Comparison of ENCODE assay signal across 8 mouse cellular contexts in the genomic region with DNA sequence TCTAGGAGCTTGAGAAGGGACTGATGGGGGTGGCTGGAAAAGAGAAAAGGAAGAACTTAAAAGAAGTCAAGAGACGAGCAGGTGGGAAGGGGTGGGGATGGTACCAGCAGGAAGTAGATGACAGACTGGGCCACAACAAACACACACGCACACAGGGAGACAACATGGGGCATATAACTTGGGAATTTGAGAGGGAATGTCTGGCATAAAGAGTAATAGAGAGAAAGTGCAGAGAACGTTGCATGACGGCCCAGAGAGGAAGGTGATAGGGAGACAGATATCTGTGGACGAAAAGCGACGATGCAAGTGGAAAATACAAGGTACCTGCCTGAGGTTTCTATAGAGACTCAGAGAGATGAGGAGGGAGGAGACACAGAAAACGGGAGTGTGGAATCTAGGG. TPM values are rescaled to one million over a fixed set of nuclear protein-coding genes. Genes with fewer than 3 reads are reported as not detected.
DNase-seq lines count a peak whose midpoint lies in the region; ATAC-seq and TF ChIP-seq lines count a peak whose summit lies in the region.

No protein-coding gene starts in this region.

- TF ChIP-seq POLR2A in cerebellum, adult 2 months (IDR thresholded peaks at IDR 0.05; ENCODE audit: borderline replicate concordance, insufficient read depth, low read length): no peak

- no peak for TF ChIP-seq CTCF in cerebellum, adult 2 months (IDR thresholded peaks at IDR 0.05; ENCODE audit: borderline replicate concordance, insufficient read depth, low read depth, low read length)

- H3K36me3 ChIP-seq in limb, embryonic 15.5 days: peaks cover 44% of the 10 kb centered on the region

- ATAC-seq in limb, embryonic 15.5 days (ENCODE audit: insufficient number of reproducible peaks, low FRiP score, low TSS enrichment, low read depth): no peak

- no peaks in the 10 kb centered on the region for H3K9me3 ChIP-seq in limb, embryonic 15.5 days

- H3K4me3 ChIP-seq in cerebellum, adult 2 months (replicated peaks; ENCODE audit: insufficient read depth, low read depth, low read length): peak overlapping the region; percentile 95
- H3K4me3 ChIP-seq in limb, embryonic 15.5 days: peak overlapping the region; percentile 77

- H3K27ac ChIP-seq in cerebellum, adult 2 months (ENCODE audit: insufficient read depth, low read length): peak overlapping the region; percentile 97
- H3K27ac ChIP-seq in limb, embryonic 15.5 days: peak overlapping the region; percentile 98

- DNase-seq in cerebellum, adult 2 months: no peak
- no peak for DNase-seq in cerebellum, adult 9-10 months
- DNase-seq in thymus, postnatal 0 days (ENCODE audit: low spot score): peak; percentile 34
- DNase-seq in thymus, postnatal 10 days (ENCODE audit: low spot score in 2 of 2): no peak
- peak; percentile 35 for DNase-seq in thymus, postnatal 25 days
- no peak for DNase-seq in cerebellum, adult 9-11 months
- DNase-seq in c-Kit-positive CD71-positive TER-119-positive erythroid progenitor cells, embryonic 14.5 days (ENCODE audit: low spot score): no peak

- peaks cover 45% of the 10 kb centered on the region for H3K4me1 ChIP-seq in cerebellum, adult 2 months (ENCODE audit: control insufficient read depth, insufficient read depth, low read length)
- H3K4me1 ChIP-seq in limb, embryonic 15.5 days: peaks cover 57% of the 10 kb centered on the region

- H3K9ac ChIP-seq in limb, embryonic 15.5 days: peak overlapping the region; percentile 74

- peak overlapping the region; percentile 83 for H3K4me2 ChIP-seq in limb, embryonic 15.5 days

- WGBS in cerebellum, adult 2 months: under 1% methylated on average over 8 of the region's 8 CpGs
- WGBS in limb, embryonic 15.5 days: 2% methylated on average over 8 of the region's 8 CpGs

- no peaks in the 10 kb centered on the region for H3K27me3 ChIP-seq in cerebellum, adult 2 months (ENCODE audit: control insufficient read depth, insufficient read depth, low read length)
- no peaks in the 10 kb centered on the region for H3K27me3 ChIP-seq in limb, embryonic 15.5 days

RNA-seq across cellular contexts. Expression of a gene that starts 0.9 kb away (rescaled TPM):
- 115 and 120 TPM in 2 replicates for polyA plus RNA-seq in cerebellum, adult 2 months (2012; rRNA removed)
- 52.4 and 59.5 TPM in 2 replicates for polyA plus RNA-seq in thymus, postnatal 0 days (2015; fragmentation: Nextera tagmentation; extraction: Ambion mirVana)
- 74.5 and 78.3 TPM in 2 replicates for polyA plus RNA-seq in limb, embryonic 15.5 days (2015; fragmentation: Nextera tagmentation; extraction: Ambion mirVana)

RNA-seq across cellular contexts. Expression of a gene that starts 12.2 kb away (rescaled TPM):
- not detected in 2 replicates for polyA plus RNA-seq in cerebellum, adult 2 months (2012; rRNA removed)
- 0.10 TPM in 1 of 2 replicates, not detected in the other for polyA plus RNA-seq in thymus, postnatal 0 days (2015; fragmentation: Nextera tagmentation; extraction: Ambion mirVana)
- 0.09 TPM in 1 of 2 replicates, not detected in the other for polyA plus RNA-seq in limb, embryonic 15.5 days (2015; fragmentation: Nextera tagmentation; extraction: Ambion mirVana)

RNA-seq across cellular contexts. Expression of a gene that starts 13.0 kb away (rescaled TPM):
- 175 and 176 TPM in 2 replicates for polyA plus RNA-seq in cerebellum, adult 2 months (2012; rRNA removed)
- polyA plus RNA-seq in thymus, postnatal 0 days (2015; fragmentation: Nextera tagmentation; extraction: Ambion mirVana): 125 and 131 TPM in 2 replicates
- 70.5 and 73.3 TPM in 2 replicates for polyA plus RNA-seq in limb, embryonic 15.5 days (2015; fragmentation: Nextera tagmentation; extraction: Ambion mirVana)

RNA-seq across cellular contexts. Expression of a gene that starts 15.2 kb away (rescaled TPM):
- polyA plus RNA-seq in cerebellum, adult 2 months (2012; rRNA removed): not detected in 2 replicates
- polyA plus RNA-seq in thymus, postnatal 0 days (2015; fragmentation: Nextera tagmentation; extraction: Ambion mirVana): not detected in 2 replicates
- 0.90 and 1.2 TPM in 2 replicates for polyA plus RNA-seq in limb, embryonic 15.5 days (2015; fragmentation: Nextera tagmentation; extraction: Ambion mirVana)

RNA-seq across cellular contexts. Expression of a gene that starts 15.3 kb away (rescaled TPM):
- 11.2 and 16.9 TPM in 2 replicates for polyA plus RNA-seq in cerebellum, adult 2 months (2012; rRNA removed)
- 3.1 and 3.4 TPM in 2 replicates for polyA plus RNA-seq in thymus, postnatal 0 days (2015; fragmentation: Nextera tagmentation; extraction: Ambion mirVana)
- polyA plus RNA-seq in limb, embryonic 15.5 days (2015; fragmentation: Nextera tagmentation; extraction: Ambion mirVana): 127 and 146 TPM in 2 replicates

Comparison
In these comparisons a context has a peak if more than half of its experiments do, and no peak if none do; other contexts are left out.
1. DNase-seq: peak in thymus, postnatal 0 days (single experiment) and thymus, postnatal 25 days (single experiment); none in cerebellum, adult 2 months (0 of 2), cerebellum, adult 9-10 months (single experiment), thymus, postnatal 10 days (0 of 2), cerebellum, adult 9-11 months (single experiment) and c-Kit-positive CD71-positive TER-119-positive erythroid progenitor cells, embryonic 14.5 days (single experiment).